Mouse (Mus musculus): ENCODE measurements around the gene Tmem92.

Tmem92 gene

DNA sequence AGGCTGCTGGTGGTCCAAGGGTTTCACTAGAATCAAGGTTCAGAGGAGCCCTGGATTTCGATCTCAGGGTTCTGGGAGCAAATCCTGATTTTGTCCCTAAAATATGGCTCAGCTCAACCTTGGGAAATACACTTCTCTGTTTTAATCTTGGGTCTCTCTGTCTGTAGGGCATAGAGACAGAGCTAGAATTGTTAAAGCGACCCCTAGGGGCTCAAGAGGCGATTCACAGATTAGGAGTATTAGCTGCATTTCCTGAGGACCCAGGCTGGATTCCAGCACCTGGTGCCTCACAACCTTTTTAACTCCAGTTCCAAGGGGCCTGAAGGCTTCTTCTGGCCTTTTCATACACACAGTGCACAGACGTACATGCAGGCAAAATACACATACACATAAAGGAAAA is 52.9 kb downstream of the Tmem92 start:
- no peak for DNase-seq (ENCODE audit: extremely low spot score, low spot score)

DNA sequence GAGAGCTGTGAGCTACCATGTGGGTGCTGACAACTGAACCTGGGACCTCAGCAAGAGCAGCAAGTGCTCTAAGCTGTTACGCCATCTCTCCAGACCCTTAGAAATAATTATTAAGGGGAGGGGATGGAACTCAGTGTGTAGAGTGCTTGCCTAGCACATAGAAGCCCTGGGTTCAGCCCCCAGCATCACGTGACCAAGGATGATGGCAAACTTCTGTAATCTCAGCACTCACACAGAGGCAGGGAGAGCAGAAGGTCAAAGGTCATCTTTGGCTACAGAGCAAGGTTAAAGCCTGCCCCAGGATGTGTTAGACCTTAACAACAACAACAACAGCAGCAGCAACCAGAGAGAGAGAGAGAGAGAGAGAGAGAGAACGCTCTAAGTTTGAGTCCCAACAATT is 54.0 kb downstream of the Tmem92 start:
- DNase-seq (ENCODE audit: extremely low spot score, low spot score): no peak

DNA sequence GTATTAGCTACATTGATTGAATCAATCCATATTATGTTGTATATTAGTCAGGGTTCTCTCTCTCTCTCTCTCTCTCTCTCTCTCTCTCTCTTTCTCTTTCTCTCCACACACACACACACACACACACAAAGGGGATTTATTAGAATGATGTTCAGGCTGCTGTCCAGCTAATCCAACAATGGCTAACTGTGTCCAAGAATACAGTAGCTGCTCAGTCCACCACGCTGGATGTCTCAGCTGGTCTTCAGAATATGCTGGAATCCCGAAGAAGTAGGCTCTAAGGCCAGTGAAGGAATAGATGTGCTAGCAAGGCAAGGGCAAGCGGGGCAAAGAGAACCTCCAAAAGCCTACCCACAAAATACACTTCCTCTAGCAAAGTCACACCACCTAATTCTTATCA is 55.2 kb downstream of the Tmem92 start:
- no peak for DNase-seq (ENCODE audit: extremely low spot score, low spot score)

Data from neural tube, embryonic 10.5 days (tissue).